Mouse (Mus musculus) heart, postnatal 0 days (tissue): ENCODE results near the gene Nat8.
"Not testable (repeated sequence)": the region's sequence is repeated elsewhere in the genome, so short reads cannot be mapped to it uniquely, and the experiment has no call there.

Experiments used
- CTCF ChIP-seq: IDR thresholded peaks from 2 replicates; pipeline ENCODE4 v1.5.1; 2016; ENCODE audit warnings: antibody characterized with exemption, control low read depth, low read depth
- EP300 ChIP-seq: IDR thresholded peaks from 2 replicates; pipeline ENCODE4 v1.6.1; 2016; ENCODE audit warnings: antibody characterized with exemption, low read depth

DNA sequence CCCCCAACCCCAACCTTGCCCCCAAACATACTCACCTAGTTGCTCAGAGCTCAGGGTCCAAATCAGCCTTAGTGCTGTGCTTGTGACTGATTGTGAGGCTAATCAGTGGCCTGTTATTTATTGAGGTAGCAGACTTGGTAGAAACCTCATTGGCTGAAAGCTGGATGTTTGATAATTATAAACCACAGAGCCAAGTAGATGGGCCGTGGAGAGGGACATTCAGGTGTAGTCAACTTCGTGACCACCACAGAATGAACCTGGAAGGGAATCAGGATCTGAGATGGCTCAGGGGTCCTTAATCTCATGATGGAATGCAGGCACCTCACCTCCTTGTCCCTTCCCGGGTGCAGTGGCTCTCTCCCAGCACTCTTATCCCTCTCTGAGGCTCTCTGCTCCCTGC lies 22.1 kb downstream of the Nat8 start:
- TF ChIP-seq CTCF, EP300: not testable (repeated sequence)
